Mouse (Mus musculus) limb, embryonic 14.5 days (tissue): ENCODE measurements at regions not wholly inside any gene's neighbourhood (a gene's known extent, or its start where the extent isn't known, plus 50 kb on each side); places are given as distances from the start of the nearest gene placed in this dataset.

ENCODE experiments used
- ATAC-seq: fragments of 200-750 bp; cut with Nextera tagmentation; 2 replicates; pipeline ENCODE4 v1.8.0; 2017; ENCODE audit warnings: low read depth, moderate number of reproducible peaks, moderate TSS enrichment; ENCODE audit not compliant: low FRiP score
- DNase-seq: peaks from one replicate; pipeline ENCODE4 v3.0.0-alpha.2; 2015; ENCODE audit warnings: low spot score
- H3K27ac ChIP-seq: fragments of 300-500 bp; sonication (generic); replicated peaks from 2 replicates; pipeline ENCODE4 v1.5.1; 2014; ENCODE audit warnings: low read depth, mild to moderate bottlenecking, low read length, moderate library complexity, mixed read lengths
- H3K27me3 ChIP-seq: fragments of 300-500 bp; sonication (generic); 2 replicates; pipeline ENCODE4 v1.6.1; 2014; ENCODE audit warnings: low read length, mixed read lengths; ENCODE audit not compliant: control insufficient read depth, insufficient read depth
- H3K36me3 ChIP-seq: fragments of 300-500 bp; sonication (generic); 2 replicates; pipeline ENCODE4 v1.6.1; 2014; ENCODE audit warnings: mild to moderate bottlenecking, low read length, moderate library complexity, mixed read lengths; ENCODE audit not compliant: control insufficient read depth, insufficient read depth
- H3K4me1 ChIP-seq: fragments of 300-500 bp; sonication (generic); 2 replicates; pipeline ENCODE4 v1.6.1; 2014; ENCODE audit warnings: antibody characterized with exemption, low read length, mixed read lengths; ENCODE audit not compliant: control insufficient read depth, insufficient read depth
- H3K4me2 ChIP-seq: fragments of 300-500 bp; sonication (generic); replicated peaks from 2 replicates; pipeline ENCODE4 v1.6.1; 2014; ENCODE audit warnings: low read depth, mild to moderate bottlenecking, low read length, moderate library complexity; ENCODE audit not compliant: severe bottlenecking
- H3K4me3 ChIP-seq: fragments of 300-500 bp; sonication (generic); replicated peaks from 2 replicates; pipeline ENCODE4 v1.5.1; 2014; ENCODE audit warnings: low read length
- H3K9ac ChIP-seq: fragments of 300-500 bp; sonication (generic); 2 replicates; pipeline ENCODE4 v1.6.1; 2014; ENCODE audit warnings: mild to moderate bottlenecking, low read depth, low read length, moderate library complexity; ENCODE audit not compliant: severe bottlenecking
- H3K9me3 ChIP-seq: fragments of 300-500 bp; sonication (generic); 2 replicates; pipeline ENCODE4 v1.6.1; 2016; ENCODE audit warnings: low read length; ENCODE audit not compliant: control insufficient read depth
- POLR2A ChIP-seq: fragments of 200-500 bp; IDR thresholded peaks from 2 replicates; pipeline ENCODE4 v1.8.0; 2012; ENCODE audit warnings: inconsistent platforms, mild to moderate bottlenecking, moderate library complexity, borderline replicate concordance; ENCODE audit not compliant: insufficient read depth, insufficient read length; ENCODE audit errors: extremely low read depth
- WGBS: fragments of 180-500 bp; shearing (Covaris S2); extraction: QIAGEN DNeasy Blood & Tissue Kit; methylation state at CpG from one replicate; pipeline ENCODE4 v1.1.7; 2014; 5-methylcytosine and 5-hydroxymethylcytosine counted together

DNA sequence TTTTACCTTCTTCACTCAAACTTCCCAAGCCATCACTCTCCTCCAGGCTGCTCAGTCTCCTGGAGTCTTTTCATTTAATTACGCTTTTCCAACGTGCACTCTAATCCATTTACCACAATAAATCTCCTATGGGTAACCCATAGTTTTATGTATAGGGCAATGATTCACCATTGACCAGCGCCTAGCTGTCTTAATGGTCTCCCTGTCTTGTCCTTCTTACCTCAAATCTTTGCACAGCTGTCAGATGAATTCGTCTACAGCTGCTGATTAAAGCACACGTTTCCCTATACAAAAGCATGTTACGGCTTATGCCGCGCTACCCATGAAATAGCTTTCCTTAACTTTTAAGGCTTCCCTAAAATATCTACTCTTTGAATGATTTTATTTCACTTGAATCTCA lies 239.5 kb upstream of the Usp25 start:
- WGBS = 68% methylated on average over 8 of the region's 8 CpGs
- no peak overlapping the region for H3K9ac ChIP-seq

DNA sequence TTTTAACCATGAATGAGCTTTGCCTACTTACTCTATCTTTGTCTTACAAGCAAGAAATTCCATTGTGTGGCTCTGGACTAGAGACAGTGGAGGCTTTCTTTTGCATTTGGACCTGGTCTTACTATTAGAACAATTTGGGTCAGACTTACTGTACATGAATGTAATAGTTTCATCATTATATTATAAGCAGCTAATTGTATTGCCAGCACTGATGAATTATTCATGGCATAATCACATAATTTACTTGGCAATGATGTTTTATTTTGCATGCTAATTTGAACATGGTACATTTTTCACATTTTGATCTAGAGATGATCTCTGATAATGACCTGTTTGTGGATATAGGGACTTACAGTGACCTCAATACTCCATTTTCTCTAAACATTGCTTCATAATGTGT lies 240.0 kb upstream of the Usp25 start:
- no peak overlapping the region for H3K9ac ChIP-seq
- no peak for ATAC-seq
- H3K27me3 ChIP-seq = no peaks in the 10 kb centered on the region
- H3K4me2 ChIP-seq = no peak overlapping the region
- H3K27ac ChIP-seq = no peak overlapping the region
- no peaks in the 10 kb centered on the region for H3K9me3 ChIP-seq
- H3K36me3 ChIP-seq = no peaks in the 10 kb centered on the region
- no peak for TF ChIP-seq POLR2A
- no peak overlapping the region for H3K4me3 ChIP-seq
- no peaks in the 10 kb centered on the region for H3K4me1 ChIP-seq
- no peak for DNase-seq

More for the DNA sequence above, 239.5 kb upstream of the Usp25 start:
- Histone ChIP-seq H3K27ac (no peak overlapping the region), H3K36me3 (no peaks in the 10 kb centered on the region), H3K9me3 (no peaks in the 10 kb centered on the region), H3K4me3 (no peak overlapping the region), H3K27me3 (no peaks in the 10 kb centered on the region), H3K4me2 (no peak overlapping the region), H3K4me1 (no peaks in the 10 kb centered on the region)
- no peak for TF ChIP-seq POLR2A
- no peak for DNase-seq
- no peak for ATAC-seq

DNA sequence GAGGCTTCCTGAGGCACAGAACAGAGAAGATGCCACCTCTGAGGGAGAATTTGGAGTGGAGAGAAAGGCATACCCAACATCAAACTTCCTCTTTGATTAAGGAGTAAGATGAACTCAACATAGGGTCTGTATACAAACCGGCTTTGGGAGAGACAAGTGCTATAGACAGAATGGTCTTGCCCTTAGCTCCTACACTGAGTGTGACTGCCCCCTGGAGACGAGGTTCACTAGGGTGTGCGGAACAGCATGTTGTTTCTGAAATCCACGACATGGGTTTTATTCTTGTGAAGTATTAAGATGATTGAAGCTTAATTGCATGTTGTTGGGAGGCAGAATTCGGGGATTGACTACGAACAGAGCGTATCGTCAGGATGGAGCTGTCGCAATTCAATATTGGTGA lies 244.9 kb upstream of the Usp25 start:
- no peak overlapping the region for H3K9ac ChIP-seq
- no peak overlapping the region for H3K4me3 ChIP-seq
- TF ChIP-seq POLR2A = no peak
- no peak overlapping the region for H3K27ac ChIP-seq
- H3K27me3 ChIP-seq = no peaks in the 10 kb centered on the region
- ATAC-seq (no peak), DNase-seq (no peak)
- H3K4me2 ChIP-seq = no peak overlapping the region
- H3K4me1 ChIP-seq = peaks cover 9% of the 10 kb centered on the region; the same call in 1 of the 2 replicates
- no peaks in the 10 kb centered on the region for H3K36me3 ChIP-seq
- no peaks in the 10 kb centered on the region for H3K9me3 ChIP-seq
- 80% methylated on average over 9 of the region's 9 CpGs for WGBS

DNA sequence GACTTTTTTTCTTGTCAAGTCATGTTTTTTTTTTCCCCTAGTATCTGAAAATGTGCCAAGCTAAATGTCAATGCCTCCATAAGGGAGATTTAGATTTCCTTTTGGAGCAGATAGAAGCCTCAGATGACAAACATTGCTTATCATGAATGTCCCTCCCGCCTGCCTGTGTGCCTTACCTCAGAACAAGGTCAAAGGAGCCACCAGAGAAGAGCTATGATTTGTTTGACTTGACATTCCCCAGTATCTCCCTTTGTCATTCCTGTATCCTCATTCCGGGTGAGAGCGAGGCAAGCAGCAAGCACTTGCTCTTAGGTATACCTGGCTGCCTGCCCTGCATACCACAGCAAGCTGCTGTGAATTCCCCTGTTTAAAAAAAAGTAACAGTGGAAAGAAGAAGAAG lies 246.9 kb upstream of the Usp25 start:
- Histone ChIP-seq H3K27me3 (no peaks in the 10 kb centered on the region), H3K9ac (no peak overlapping the region), H3K36me3 (no peaks in the 10 kb centered on the region), H3K27ac (no peak overlapping the region), H3K9me3 (no peaks in the 10 kb centered on the region), H3K4me3 (no peak overlapping the region), H3K4me1 (peaks cover 9% of the 10 kb centered on the region; the same call in 1 of the 2 replicates), H3K4me2 (no peak overlapping the region)
- 67% methylated on average over 3 of the region's 3 CpGs for WGBS
- no peak for TF ChIP-seq POLR2A
- no peak for ATAC-seq
- no peak for DNase-seq

DNA sequence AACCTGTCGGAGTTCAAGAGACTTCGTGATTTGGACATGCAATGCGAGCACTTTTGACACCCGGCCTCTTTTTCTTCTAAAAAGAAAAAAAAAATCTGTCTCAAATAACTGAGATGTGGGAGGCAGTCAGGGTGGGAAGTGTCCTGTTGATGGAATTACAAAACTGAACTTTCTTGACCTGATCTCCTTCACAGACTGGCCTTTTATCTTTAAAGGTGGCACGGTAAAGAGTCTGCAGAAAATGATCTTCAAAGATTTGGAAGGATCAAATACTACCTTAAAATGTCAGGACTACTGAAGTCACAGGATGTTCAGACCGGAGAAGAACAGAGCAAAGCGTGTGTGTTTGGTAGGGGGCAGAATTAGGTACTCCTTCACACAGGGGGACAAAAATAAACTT lies 248.0 kb upstream of the Usp25 start:
- 9% methylated on average over 7 of the region's 7 CpGs for WGBS
- Histone ChIP-seq H3K4me1 (peaks cover 9% of the 10 kb centered on the region; the same call in 1 of the 2 replicates), H3K4me2 (peak overlapping the region; percentile 13; the same call in 1 of the 2 replicates), H3K27me3 (no peaks in the 10 kb centered on the region), H3K4me3 (no peak overlapping the region), H3K9ac (no peak overlapping the region), H3K9me3 (no peaks in the 10 kb centered on the region), H3K36me3 (no peaks in the 10 kb centered on the region), H3K27ac (no peak overlapping the region)
- no peak for TF ChIP-seq POLR2A
- ATAC-seq (no peak), DNase-seq (no peak)

GRCm38 (mm10) chr16:76764994-76765393 lies 248.5 kb upstream of the Usp25 start:
- peak overlapping the region; percentile 13; the same call in 1 of the 2 replicates for H3K4me2 ChIP-seq

More at GRCm38 (mm10) chr16:76764994-76765393, 248.5 kb upstream of the Usp25 start:
- Histone ChIP-seq H3K27me3 (no peaks in the 10 kb centered on the region), H3K27ac (no peak overlapping the region), H3K4me3 (no peak overlapping the region), H3K4me1 (peaks cover 9% of the 10 kb centered on the region; the same call in 1 of the 2 replicates), H3K9me3 (no peaks in the 10 kb centered on the region), H3K36me3 (no peaks in the 10 kb centered on the region), H3K9ac (no peak overlapping the region)
- no peak for TF ChIP-seq POLR2A
- 11% methylated on average over 5 of the region's 5 CpGs for WGBS
- DNase-seq (no peak), ATAC-seq (no peak)
